Mouse (Mus musculus) activated CD4-positive, CD25-positive, alpha-beta regulatory T cell, adult 4 months (primary cell): ENCODE measurements at regions not wholly inside any gene's neighbourhood (a gene's known extent, or its start where the extent isn't known, plus 50 kb on each side); places are given as distances from the start of the nearest gene placed in this dataset.

Source experiments
- ATAC-seq: one replicate; pipeline ENCODE4 v1.8.0; 2017

DNA sequence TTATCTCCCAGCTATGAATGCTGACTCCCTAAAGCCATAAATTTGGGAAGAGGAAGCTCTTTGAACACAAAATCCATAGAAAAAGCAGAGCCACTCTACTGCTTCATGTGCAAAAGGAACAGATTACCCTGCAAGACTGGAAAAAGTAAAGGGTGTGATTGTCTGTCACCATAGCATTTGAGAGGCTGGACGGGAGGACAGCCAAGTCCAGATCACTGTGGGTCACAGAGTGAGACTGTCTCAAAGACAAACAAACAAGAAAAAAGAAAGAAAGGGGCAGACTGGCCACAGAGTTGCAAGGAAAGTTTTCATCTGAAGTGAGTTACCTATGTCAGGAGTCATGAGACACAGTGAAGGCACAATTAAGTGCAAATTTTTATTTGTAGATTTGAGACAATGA, 150.7 kb upstream of the Ccn2 start:
- ATAC-seq: no peak

DNA sequence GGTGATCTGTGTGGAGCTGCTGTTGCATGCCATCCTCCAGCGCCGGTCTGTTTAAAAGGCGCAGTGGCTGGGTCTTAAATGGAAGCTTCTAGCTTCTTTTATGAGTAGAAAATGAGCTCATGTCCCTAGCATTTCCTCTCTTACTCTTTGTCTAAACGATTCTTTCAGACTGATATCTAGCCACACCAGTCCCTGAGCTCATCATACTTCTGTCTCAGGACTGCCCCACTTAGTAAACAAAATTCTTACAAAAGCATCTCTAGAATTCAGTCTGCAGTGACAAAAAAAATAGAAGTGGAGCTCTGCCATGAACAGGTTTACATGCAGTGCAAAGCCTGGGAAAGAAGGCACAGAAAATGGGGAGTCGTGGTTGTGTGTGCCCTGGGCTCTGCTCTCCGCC, 150.2 kb upstream of the Ccn2 start:
- ATAC-seq: no peak

DNA sequence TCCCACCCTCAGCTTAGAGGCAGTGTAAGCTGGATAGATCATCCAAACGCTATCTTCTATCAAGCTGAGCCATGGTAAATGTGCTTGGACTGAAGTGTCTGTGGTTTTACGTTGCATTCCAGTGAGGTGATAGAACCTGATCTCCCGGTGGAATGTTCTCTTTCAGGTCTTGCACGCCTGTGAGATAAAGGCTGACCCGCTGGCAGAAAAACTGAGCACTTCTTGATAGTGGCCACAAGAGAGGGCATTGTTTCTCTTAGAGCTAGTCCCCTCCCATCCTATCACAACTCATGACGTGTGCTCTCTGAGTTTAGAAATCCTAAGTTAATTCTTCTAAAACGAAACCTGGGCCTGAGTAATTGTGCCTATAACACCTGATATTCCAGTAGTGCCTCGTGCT, 149.1 kb upstream of the Ccn2 start:
- ATAC-seq: no peak

DNA sequence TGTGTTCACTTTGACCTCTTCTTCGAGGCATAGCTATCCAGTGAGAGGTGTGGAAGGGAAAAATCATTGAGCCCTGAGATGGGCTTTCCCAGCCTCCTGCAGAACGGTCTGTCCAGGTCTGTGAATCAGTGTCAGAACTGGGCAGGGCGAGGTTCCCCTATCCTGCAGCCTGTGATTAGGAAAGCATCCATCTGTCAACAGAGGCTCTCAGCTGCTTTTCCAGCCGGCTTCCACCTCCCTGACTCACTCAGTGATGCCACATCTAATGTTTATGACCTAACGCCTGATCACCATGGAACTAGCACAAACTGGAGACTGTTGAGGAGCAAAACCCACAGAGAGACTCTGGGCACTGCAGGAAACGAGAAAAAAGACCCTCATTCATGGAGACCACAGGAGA, 148.1 kb upstream of the Ccn2 start:
- no peak for ATAC-seq

DNA sequence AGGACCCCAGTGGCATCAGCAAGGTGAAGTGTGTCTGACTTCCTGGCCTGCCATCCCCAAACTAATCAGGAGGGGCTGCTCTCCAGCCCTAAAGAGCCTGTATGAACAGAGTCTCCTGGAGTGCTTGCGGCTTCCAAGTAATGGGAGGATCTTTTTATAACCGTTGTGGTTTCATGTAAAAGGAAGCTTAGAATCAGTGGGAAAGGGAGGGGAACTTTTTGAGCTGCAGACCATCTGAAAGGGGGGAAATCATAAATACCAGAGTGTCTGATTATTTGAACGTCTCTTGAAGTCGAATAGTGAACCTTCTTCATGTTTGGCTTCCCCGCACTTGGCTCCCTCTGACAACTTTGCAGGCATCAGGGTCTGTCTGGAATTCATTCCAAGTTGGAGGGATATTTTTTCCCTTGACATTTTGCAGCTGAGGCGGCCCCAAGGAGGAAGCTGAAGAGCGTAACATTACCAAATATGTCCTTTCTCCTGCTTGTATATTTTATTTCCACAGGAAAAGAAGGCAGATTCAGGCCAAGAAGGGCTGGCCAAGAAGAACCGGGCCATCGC, 147.2 kb upstream of the Ccn2 start:
- no peak for ATAC-seq

DNA sequence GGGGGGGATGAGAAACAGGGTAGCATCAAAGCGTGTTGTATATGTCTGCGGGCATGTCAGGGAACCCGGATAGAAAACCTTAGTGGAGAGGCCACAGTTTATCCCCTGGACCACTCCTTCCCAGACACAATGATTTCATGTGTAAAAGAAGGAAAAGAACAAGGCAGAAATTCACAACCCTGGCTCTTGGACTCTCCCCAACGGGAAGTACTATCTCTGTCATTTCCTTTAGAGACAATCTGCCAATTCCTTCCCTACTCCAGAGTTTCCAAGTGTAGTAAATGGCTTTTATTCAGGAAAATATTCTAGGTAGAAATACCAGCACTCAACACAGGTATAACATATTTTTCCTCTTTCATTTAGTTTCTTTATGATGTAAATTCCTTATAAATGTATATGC, 141.7 kb upstream of the Ccn2 start:
- ATAC-seq: no peak

DNA sequence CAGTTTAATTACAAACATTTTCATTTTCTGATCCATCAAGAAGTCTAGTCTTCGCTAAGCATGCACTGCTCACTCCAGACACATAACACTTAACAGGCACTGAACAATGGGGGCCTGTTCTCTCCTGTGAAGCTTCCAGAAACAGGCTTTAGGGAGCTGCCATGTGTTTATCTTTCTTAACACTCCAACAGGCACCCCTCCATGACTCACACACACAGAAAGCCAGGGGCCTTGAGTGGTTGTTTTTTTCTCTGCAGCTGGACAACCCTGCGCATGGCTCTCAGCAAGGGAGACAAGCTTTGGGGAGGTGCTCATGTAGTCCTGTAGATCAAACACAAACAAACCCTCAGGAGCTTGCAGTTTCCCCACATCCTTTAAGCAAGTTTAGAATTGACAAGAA, 136.6 kb upstream of the Ccn2 start:
- ATAC-seq: peak; percentile 14

DNA sequence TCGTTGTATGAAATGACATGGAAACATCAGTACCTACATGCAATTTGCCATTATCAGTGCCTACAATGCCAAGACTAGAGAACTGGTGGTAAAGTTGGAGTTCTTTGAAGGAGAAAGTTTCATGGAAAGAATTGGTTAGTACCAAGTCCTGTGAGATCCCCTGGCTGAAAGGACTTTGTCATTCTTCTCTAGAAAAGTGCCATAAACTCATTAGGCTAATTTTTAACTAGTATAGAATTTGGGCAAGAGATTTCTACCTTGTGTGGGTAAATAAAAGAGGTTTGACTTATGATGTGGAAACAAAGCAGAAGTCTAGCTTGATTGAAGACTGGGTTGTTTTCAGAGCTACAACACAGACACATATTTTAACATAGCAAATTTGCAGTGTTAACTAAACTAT, 131.4 kb upstream of the Ccn2 start:
- no peak for ATAC-seq

DNA sequence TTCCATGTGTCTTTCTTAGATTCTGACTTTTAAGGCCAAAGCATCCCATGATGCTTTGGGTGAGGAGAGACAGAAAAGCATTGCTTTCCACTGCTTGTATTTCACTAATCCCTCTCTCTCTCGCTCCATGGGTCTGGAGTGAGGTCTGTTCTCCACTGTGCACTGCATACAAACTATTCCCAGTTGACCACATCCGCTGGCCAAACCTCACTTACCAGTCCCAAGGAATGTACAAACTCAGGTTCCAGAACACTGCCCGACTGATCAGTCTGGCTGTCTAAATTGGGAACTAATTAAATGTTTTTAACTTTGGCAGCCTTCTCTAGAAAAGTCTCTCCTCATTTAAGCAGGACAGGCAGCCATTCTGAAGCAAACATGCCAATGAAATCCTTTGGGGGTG, 130.9 kb upstream of the Ccn2 start:
- no peak for ATAC-seq

DNA sequence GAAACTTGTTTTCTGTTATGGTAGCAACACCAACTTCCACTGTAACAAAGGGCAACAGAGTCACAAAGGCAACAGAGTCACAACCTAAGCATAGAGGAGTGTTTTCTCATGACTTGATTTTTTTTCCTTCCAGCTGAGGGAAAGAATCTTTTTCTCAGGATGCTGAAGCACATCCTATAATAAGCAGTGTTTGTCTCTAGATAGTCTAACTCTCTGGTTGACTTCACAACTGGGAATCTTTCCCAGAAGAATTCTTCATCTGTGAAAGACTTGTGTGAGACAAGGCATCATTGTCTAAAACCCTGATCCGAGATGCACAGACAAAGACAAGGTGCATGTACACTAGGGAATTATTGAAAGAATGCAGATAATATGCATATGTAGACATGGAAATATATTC, 125.5 kb upstream of the Ccn2 start:
- ATAC-seq: no peak

DNA sequence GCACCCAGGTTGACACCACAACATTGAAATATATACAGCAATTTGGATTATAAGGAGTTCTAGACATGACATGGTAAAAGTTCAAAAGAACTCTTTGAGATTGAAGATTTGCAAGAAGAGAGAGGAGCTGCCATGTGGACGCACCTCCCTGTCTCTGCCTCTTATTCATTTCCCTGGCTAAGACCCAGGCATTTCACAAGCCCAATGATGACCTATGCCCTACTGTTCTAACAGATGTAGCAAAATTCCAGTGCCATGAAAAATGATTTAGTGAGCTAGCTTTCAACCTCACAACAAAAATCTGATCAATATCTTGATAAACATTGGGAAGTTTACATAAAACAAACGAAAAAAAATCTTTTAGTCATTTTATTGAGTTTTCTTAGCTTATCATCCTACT, 123.7 kb upstream of the Ccn2 start:
- no peak for ATAC-seq

DNA sequence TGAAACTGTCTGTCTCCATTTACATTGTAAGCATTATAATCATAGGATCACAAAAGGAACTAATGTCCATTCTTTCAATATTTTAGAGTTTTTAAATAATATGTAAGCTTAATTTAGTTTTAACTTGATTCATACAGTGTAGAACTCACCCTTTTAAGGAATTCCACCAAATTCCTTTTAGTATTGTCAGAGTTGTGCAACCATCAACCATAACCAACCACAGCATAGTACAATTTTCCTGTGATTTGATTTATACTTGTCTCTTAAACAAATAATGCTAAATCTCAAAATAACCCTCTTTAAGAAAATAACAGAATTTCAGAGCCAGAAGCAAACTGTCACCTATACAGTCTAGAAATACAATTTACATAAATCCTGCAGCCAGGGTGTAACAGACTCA, 119.0 kb upstream of the Ccn2 start:
- no peak for ATAC-seq

DNA sequence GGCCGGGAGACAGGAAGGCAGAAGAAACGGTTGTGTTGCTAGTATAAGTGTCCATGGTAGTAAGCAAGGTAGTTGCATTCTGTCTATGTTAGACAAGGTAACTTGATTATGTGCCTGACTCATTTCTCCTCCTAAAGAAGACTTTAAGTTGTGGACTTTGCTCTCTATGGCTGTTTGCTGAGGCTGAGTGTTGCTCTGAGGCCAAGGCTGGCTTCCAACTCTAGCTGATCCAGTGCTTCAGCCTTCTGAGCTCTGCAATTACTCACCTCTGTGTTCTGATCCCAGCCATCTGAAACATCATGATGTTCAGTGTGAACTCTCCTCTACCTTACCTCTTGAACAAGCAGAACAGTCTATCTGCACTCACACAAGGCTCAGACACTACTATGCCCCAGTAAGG, 116.7 kb upstream of the Ccn2 start:
- ATAC-seq: no peak

DNA sequence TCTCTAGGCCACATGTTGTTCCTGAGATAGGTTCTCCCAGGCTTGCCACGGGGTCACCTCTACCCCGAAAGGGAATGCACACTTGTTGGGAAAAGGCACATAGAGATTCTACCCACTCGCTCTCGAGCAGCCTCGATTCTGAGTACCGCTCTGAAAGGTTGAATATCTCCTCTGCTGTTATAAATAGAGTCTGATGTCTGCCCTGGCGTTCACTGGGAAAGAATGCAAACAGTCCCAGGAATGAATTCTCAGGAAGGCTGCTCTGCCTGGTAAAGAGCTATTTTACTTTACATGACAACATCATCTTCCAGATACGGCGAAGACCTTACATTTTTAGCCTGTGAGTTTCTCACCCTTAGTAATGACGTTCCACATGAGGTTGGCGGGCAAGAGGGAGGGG, 116.1 kb upstream of the Ccn2 start:
- no peak for ATAC-seq

DNA sequence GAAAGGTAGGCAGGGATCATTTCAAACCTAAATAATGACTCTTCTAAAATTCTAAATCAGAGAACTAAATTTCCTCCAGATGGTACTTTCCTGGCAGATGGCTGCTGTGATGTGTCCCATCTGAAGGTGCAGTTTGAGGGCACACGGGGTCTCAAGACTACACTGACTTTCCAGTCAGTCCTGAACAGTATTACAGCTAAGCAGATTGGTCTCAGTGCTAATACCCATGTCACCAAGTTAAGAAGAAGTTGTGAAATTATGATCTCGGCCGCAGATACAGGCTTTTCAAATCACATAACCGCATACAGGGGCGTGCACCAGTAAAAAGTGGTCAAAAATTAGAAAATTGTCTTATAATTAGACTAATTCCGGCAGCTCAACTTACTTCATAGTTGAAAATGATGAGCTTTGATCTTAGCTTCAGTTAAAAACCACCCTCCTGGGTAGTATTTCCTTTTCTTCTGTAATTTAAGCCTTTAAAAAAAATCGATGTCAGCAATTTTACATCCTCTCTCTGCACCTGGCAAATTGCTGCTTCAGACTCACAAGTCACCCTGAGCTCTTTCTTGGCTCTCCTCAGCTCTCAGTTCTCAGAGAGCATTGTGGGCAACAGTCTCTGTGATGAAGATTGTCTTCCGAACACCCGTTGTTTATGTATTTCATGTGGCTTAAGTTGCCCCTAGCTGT, 113.2 kb upstream of the Ccn2 start:
- ATAC-seq: peak; percentile 84

DNA sequence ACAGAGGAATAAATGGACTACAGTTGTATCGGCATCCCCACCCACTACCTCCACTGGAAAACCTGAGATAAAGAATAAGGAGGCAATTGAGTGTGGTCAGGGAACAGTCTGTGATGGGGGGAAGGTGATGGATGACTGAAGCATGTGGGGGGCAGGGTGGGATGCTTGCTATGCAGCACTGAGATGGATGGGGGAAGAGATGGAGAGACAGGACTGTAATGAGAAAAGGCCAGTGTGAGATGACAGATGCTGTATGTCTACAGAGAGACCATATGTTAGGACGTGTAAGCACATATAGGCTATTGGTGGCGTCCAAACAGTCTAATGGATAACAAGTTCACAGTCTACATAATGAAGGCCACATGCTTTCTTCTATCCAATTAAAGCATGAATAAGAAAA, 112.2 kb upstream of the Ccn2 start:
- ATAC-seq: no peak

DNA sequence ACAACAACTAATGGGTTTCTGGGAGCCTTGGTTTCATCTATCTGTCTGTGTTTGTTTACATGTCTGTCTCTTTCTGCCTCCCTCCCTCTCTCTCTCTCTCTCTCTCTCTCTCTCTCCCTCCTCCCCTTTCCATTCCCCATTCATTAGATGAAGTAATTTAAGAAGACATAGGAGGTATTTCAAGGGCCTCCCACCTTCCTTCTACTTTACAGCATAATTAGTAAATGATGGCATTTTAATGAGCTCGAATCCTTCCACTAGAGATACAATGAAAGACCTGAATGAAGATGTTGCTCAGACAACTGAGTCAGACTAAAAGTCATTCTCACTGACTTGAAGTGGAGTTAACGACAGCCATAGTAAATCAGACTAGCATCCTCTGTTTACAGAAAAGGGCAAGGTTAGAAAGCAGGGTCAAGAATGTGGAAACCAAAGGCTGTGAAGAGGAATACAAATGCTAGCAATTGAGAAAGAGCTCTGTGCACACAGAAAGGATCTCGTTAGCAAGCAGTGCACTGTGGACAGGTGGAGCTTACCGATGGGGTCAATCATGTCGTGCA, 111.1 kb upstream of the Ccn2 start:
- no peak for ATAC-seq

DNA sequence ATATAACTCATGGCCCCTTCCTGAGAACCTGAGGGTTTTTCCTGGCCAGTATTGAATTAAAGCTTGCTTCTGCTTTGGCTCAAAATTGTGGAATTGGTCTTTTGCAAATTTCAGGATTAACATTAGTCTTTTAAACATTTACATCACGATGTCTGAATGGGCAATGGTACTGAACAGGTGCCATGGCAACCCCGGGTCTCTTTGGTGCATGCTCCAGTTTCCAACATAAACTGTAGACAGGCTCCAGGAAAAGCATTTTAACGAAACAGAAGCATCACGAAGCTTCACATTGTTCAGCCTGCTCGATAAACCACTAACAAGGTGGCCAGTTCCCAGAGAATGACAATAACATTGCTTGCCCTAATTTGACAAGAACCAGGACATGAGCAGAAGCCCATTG, 109.8 kb upstream of the Ccn2 start:
- no peak for ATAC-seq

DNA sequence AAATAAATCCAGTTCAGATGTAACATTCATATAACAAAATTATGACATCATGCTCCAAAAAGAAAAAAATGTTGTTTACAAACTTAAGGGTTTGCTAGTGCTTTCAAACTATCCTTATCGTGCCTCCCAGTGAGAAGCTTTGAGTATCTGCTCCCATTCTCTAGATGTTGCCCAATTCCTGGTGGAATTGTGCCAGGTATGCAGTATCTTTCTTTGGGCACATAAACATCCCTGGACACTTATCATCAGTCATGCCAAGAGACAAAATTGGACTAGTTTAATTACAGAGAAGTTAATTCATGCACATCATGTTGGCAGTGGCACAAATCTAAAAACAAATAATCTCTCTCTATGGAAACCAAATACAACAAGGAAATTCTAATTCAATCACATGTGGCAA, 109.0 kb upstream of the Ccn2 start:
- no peak for ATAC-seq

DNA sequence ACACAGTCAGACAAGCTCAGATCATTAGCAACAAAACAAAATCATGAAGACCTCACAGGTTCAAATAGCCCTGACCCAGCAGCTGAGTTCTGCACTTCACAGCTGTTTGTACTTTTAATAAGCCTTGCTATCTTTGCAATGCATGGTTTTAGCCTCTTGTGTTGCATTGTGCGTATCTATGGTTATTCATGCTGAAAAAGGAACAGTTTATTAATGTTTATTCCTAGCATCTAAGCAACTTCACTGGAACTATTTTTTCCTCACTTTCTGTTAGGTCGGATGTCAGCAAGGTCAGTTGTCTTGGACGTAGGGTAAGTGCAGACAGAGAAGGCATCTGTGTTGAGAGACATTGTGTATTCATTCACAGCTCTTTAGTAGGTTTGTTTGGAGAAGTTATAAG, 107.3 kb upstream of the Ccn2 start:
- ATAC-seq: no peak

DNA sequence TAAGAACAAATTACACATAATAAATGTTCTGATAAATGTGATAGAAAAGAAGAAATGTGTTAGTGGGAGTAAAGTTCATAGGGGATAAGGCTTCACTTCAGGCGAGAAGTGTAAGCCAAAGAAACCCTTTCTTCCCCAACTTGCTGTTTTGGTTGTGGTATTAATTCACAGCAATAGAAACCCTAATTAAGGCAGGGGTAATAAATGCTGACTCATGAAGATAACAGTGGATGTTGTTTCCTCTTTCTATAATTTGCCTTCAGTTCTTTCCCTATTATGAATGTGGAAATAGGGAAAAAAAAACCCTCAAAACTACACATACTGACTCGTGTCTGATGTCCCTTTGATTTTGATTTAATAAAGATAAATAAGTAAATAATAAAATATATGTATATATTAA, 104.8 kb upstream of the Ccn2 start:
- ATAC-seq: no peak

DNA sequence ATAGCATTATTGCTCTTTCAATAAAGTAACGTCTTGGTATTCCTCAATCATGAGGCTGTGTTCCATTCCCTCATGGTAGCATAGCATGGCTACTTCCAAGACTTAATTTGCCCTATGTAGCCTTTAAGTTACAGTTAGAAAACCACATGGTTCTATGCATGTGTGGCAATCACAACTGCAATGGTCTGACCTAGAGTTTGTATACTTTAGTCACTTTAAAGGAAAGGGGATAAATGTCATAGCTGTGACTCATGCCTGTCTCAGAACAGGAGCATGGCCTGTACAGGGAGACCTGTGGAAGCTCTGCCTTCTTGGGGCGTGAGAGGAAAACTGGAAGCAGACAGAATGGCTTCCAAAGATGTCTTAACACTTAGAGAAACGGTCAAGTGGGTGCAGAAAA, 103.4 kb upstream of the Ccn2 start:
- no peak for ATAC-seq

DNA sequence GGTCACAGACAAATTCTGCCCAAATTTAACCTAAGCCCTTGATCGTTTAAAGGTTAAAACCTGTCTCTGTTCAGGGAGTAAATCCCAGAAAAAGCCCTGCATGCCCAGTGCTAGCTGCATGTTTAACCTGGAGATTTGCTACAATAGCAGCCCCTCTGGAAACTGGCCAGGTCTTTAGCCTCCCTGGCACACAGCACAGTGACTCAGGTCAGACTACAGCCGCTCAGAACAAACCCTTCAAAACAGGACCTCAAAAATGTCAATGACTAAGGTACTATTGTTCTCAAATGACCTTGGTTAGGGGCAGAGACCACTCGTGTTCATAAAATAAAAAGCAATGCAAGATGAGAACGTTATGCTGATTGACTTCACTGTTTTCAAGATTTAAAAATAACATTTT, 101.8 kb upstream of the Ccn2 start:
- ATAC-seq: no peak

DNA sequence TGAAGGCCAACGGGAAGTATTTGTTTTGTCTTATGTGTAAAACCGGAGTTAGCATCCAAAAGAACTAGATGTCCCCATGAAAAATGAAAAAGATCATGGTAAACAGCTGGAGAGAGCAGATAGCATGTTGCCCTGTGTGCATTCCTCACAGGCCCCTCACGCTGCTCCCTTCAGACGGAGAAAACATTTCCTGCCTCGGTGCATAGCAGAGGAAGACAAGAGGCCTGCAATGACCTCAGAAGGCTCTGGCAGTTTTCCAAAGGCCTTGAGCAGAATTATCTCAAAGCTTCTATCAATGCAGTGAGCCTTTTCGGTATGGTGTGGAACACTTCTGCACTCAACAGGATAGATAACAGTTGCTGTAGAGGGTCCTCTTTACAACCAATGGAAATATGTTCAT, 101.3 kb upstream of the Ccn2 start:
- no peak for ATAC-seq
